Mouse (Mus musculus) limb, embryonic 15.5 days (tissue): ENCODE measurements around the gene 1700001C19Rik. TPM values are rescaled to one million over a fixed set of nuclear protein-coding genes. Genes with fewer than 3 reads are reported as not detected.

Experiments used
- ATAC-seq: fragments of 200-750 bp; cut with Nextera tagmentation; 2 replicates; pipeline ENCODE4 v1.8.0; 2017; ENCODE audit warnings: low read depth, moderate TSS enrichment; ENCODE audit not compliant: insufficient number of reproducible peaks, low FRiP score, low TSS enrichment
- H3K27ac ChIP-seq: fragments of 300-500 bp; sonication (generic); 2 replicates; pipeline ENCODE4 v1.5.1; 2015; ENCODE audit warnings: moderate library complexity, mild to moderate bottlenecking, inconsistent platforms
- H3K27me3 ChIP-seq: fragments of 300-500 bp; sonication (generic); 2 replicates; pipeline ENCODE4 v1.6.1; 2015; ENCODE audit warnings: inconsistent platforms
- H3K36me3 ChIP-seq: fragments of 300-500 bp; sonication (generic); 2 replicates; pipeline ENCODE4 v1.6.1; 2015; ENCODE audit warnings: inconsistent platforms
- H3K4me1 ChIP-seq: fragments of 300-500 bp; sonication (generic); 2 replicates; pipeline ENCODE4 v1.6.1; 2015; ENCODE audit warnings: inconsistent platforms
- H3K4me2 ChIP-seq: fragments of 300-500 bp; sonication (generic); 2 replicates; pipeline ENCODE4 v1.6.1; 2015; ENCODE audit warnings: mild to moderate bottlenecking, inconsistent platforms
- H3K4me3 ChIP-seq: fragments of 300-500 bp; sonication (generic); 2 replicates; pipeline ENCODE4 v1.5.1; 2015; ENCODE audit warnings: mild to moderate bottlenecking, inconsistent platforms
- H3K9ac ChIP-seq: fragments of 300-500 bp; sonication (generic); 2 replicates; pipeline ENCODE4 v1.6.1; 2015; ENCODE audit warnings: inconsistent platforms
- H3K9me3 ChIP-seq: fragments of 300-500 bp; sonication (generic); 2 replicates; pipeline ENCODE4 v1.6.1; 2016; ENCODE audit warnings: inconsistent platforms
- WGBS: fragments of 180-500 bp; shearing (Covaris S2); methylation state at CpG from one replicate; pipeline ENCODE4 v1.1.7; 2015; 5-methylcytosine and 5-hydroxymethylcytosine counted together
- polyA plus RNA-seq: library from polyadenylated mRNA; unstranded; fragments of >200 nt; fragmentation: Nextera tagmentation; extraction: Ambion mirVana; gene quantifications from 2 replicates; pipeline ENCODE4 v1.2.1, GENCODE M21; 2015

Gene 1700001C19Rik
- polyA plus RNA-seq, 1 experiment from 2014 or later = 0.17 TPM

DNA sequence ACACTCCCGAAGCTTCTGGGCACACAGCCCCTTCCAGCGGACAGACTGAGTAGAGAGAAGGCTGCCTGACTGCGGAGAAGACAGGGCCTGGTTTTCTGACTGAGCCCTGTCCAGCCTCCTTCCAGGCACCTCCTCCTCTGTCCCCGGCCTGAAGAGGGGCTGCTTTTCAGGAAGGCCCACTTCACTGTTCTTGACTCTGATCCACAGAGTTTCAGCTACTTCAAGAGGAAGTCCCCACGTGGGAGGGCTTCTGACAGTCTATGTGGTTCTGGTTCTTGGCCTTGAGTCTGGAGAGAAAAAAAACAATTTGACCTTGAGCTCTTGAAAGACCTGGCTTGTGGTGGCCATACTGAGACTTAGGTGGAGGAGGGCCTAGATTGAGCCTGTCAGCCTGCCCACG is 6.9 kb upstream of the 1700001C19Rik start:
- ATAC-seq = no peak

DNA sequence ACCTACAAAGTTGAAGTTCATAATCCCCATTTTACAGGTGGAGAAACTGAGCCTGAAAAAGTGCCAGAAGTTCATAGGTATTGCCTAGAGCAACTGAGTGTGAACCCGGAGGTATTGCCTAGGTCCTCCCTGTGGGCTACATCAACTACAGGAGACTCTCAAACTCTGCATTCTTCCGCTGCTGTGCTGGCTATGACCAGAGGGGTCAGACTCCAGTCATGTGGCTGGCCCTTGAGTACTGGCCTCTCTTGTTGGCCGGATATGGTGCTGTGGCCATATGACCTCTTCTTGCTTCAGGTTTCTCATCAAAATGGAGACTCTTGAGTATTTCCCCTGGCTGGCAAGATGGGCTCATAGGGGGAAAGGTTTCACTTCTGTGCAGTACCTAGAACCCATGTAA is 5.1 kb upstream of the 1700001C19Rik start:
- Histone ChIP-seq H3K27me3 (peaks cover 26% of the 10 kb centered on the region), H3K27ac (no peak overlapping the region), H3K4me2 (no peak overlapping the region), H3K36me3 (no peaks in the 10 kb centered on the region), H3K9ac (no peak overlapping the region), H3K4me1 (peaks cover 12% of the 10 kb centered on the region), H3K9me3 (no peaks in the 10 kb centered on the region), H3K4me3 (no peak overlapping the region)
- no peak for ATAC-seq
- WGBS = 77% methylated on average over 3 of the region's 3 CpGs

More for the DNA sequence above, 6.9 kb upstream of the 1700001C19Rik start:
- no peak overlapping the region for H3K4me3 ChIP-seq
- 68% methylated on average over 6 of the region's 6 CpGs for WGBS
- peaks cover 19% of the 10 kb centered on the region for H3K4me1 ChIP-seq
- no peaks in the 10 kb centered on the region for H3K9me3 ChIP-seq
- H3K4me2 ChIP-seq = no peak overlapping the region
- no peaks in the 10 kb centered on the region for H3K36me3 ChIP-seq
- no peak overlapping the region for H3K9ac ChIP-seq
- peaks cover 8% of the 10 kb centered on the region; the same call in 1 of the 2 replicates for H3K27me3 ChIP-seq
- H3K27ac ChIP-seq = no peak overlapping the region

DNA sequence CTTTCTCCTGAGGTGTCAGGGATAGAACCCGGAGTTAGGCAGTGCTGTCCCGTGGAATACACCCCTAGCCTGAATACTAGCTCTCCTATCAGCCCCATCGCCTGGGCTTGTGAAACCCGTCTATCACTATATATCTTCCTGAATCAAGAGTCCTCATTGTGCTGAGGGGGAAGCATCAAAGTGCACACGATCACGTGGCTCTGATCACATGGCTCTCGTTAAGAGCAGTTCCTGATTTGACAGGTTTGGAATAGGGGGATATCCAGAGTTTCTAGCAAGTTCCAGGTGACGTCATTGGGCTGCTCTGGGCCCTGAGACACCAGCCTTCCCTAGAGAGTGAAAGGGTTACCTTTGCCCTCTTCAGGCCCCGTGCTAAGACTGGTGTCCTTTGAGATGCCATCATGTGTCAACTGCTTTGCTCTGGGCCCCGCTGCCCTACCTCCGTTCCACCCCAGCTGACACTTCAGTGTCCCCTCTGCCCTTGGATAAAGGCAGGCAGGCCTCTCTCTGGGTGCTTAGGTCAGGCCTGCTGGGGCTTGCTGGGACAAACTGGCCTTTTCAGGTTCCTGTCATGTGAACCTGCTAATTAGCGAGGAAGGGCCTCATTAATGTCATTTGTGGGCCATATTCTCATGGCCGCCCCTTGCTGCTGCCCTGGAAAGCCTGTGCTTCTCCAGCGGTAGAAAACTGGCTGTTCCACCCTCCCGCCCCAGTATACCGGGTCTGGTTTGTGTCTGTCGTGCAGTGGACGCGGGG is 4.3 kb upstream of the 1700001C19Rik start:
- H3K9me3 ChIP-seq = no peaks in the 10 kb centered on the region
- no peaks in the 10 kb centered on the region for H3K36me3 ChIP-seq
- WGBS = 48% methylated on average over 19 of the region's 19 CpGs
- peaks cover 19% of the 10 kb centered on the region for H3K4me1 ChIP-seq
- H3K4me3 ChIP-seq = no peak overlapping the region
- no peak overlapping the region for H3K9ac ChIP-seq
- no peak overlapping the region for H3K4me2 ChIP-seq
- no peak overlapping the region for H3K27ac ChIP-seq
- H3K27me3 ChIP-seq = peaks cover 34% of the 10 kb centered on the region
- no peak for ATAC-seq

DNA sequence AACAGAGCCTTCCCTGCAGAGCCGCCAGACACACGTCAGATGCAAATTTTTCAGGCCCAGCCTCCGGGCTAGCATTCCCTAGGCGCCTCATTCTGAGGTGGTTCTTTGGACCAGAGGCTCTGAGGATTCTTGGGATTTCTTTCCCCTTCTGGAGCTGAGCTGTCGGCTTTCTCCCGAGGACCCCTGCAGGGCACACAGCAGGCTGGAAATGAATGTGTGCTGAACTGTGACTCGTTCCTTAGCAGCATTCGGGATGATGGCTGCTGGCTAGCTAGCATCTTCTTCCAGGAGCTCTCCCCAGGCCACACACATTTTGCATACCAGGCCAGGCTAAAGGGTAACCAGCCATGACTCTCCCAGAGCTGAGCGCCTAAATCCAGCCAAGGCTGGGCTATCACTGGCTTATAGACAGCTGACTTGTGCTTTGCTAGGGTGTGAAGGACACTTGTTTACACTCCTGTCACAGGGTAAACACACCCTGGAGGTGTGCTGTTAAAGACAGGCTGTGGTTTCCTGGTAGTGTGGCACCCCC is 3.2 kb upstream of the 1700001C19Rik start:
- no peaks in the 10 kb centered on the region for H3K36me3 ChIP-seq
- no peak overlapping the region for H3K9ac ChIP-seq
- H3K4me3 ChIP-seq = no peak overlapping the region
- H3K4me2 ChIP-seq = no peak overlapping the region
- peaks cover 42% of the 10 kb centered on the region for H3K27me3 ChIP-seq
- 10% methylated on average over 9 of the region's 9 CpGs for WGBS
- no peaks in the 10 kb centered on the region for H3K9me3 ChIP-seq
- ATAC-seq = no peak
- H3K27ac ChIP-seq = no peak overlapping the region; the same call in 1 of the 2 replicates
- peaks cover 24% of the 10 kb centered on the region for H3K4me1 ChIP-seq

DNA sequence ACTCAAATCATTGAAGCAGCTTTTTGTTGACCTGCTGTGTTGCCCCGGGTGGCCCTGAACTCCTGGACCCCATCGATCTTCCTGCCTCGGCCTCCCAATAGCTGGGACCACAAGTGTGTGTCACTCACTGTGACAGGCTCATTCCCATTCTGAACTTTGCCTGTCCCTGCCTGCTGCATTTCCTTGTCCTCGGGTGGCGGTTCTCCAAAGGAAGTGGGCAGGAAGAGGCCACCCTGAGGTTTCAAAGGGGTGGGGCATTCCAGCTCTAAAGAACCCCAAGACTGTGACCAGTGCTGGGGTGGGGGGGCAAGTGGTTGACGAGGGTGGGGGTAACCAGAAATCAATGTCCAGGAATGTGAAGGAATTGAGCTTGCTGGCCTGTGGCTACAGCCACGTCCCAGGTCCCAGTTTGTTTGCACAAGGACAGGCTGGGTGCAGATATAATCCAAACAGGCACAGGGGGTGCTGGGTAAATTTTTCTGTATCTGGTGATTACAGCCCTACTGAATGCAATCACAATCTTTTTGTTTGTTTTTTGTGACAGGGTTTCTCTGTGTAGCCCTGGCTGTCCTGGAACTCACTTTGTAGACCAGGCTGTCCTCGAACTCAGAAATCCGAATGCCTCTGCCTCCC is 2.3 kb upstream of the 1700001C19Rik start:
- 43% methylated on average over 9 of the region's 9 CpGs for WGBS
- ATAC-seq = no peak
- no peak overlapping the region for H3K4me3 ChIP-seq

DNA sequence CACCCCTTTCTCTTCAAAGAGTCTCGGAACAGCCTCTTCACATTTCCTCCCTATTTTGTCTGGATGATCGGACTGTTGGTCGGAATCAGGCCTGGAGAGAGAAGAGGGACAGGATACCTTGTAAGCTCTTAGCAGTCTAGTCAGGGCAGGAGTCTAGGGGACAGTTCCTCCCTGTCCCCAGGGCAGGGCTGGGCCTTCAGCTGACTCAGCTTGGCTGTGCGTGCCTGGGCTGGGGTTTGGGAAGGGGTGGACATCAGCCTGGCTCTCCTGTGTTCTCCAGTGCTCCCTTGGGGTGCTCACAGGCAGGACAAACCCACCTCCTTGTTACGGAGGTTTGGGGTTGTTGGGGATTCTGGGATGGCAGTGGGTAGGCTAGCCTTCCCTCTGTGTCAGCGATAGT is 1.4 kb upstream of the 1700001C19Rik start:
- Histone ChIP-seq H3K9me3 (no peaks in the 10 kb centered on the region), H3K4me3 (no peak overlapping the region), H3K4me1 (peaks cover 24% of the 10 kb centered on the region), H3K4me2 (0 out of 2 replicates have a peak overlapping the region, but pooled peaks have one; percentile 8), H3K9ac (no peak overlapping the region), H3K27me3 (peaks cover 42% of the 10 kb centered on the region), H3K36me3 (no peaks in the 10 kb centered on the region), H3K27ac (no peak overlapping the region)
- 56% methylated on average over 6 of the region's 6 CpGs for WGBS
- no peak for ATAC-seq

More for the DNA sequence above, 2.3 kb upstream of the 1700001C19Rik start:
- H3K4me2 ChIP-seq = no peak overlapping the region
- no peaks in the 10 kb centered on the region for H3K36me3 ChIP-seq
- no peaks in the 10 kb centered on the region for H3K9me3 ChIP-seq
- H3K4me1 ChIP-seq = peaks cover 24% of the 10 kb centered on the region
- H3K9ac ChIP-seq = no peak overlapping the region
- H3K27ac ChIP-seq = no peak overlapping the region
- peaks cover 42% of the 10 kb centered on the region for H3K27me3 ChIP-seq

DNA sequence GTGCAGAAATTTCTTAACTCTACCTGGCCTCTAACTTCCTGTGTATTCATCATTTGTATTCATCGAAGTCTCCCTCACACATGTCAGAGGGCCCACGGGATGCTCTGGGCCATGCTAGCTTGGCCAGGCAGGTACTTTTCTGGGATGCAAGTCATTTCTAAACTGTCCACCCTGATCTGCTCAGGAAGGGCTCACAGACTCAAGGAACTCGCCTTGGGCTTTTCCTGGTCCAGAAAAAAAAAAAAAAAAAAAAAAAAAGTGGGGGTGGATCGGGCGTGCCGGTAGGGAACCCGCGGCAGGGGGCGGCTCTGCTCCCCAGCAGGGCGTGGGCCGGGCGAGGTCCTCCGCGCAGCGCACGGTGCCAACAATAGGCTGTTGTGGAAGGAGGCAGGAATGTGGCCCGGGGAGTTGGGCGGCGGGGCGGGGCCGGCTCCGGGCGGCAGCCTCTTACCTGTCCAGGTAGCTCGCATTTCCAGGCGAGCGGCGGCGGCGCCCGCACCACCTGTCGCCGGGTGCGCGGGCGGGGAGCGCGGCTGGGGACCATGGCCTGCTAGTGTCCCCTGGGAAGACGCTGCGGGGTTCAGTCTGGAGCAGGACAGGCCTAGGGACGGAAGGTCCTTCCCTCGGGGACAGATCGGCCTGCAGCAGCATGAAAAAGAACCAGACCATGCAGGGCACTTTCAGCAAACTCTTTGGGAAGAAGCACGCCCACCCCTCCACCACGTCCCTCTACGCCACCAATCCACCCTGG is 845 bp downstream of the 1700001C19Rik start, which contains the start of gene AI661453:
TSS of gene AI661453 (plus strand) at position 460 of the 751 bp plus-strand sequence.
- peak; percentile 42; the same call in 1 of the 2 replicates for ATAC-seq
- WGBS = 1% methylated on average over 45 of the region's 45 CpGs
- Histone ChIP-seq H3K4me1 (peaks cover 22% of the 10 kb centered on the region), H3K4me3 (peak within 1 kb of the TSS; percentile 42), H3K27me3 (peaks cover 42% of the 10 kb centered on the region), H3K9me3 (no peaks in the 10 kb centered on the region), H3K36me3 (no peaks in the 10 kb centered on the region), H3K4me2 (peak within 1 kb of the TSS; percentile 76), H3K27ac (peak within 1 kb of the TSS; percentile 66), H3K9ac (peak within 1 kb of the TSS; percentile 3; the same call in 1 of the 2 replicates)

DNA sequence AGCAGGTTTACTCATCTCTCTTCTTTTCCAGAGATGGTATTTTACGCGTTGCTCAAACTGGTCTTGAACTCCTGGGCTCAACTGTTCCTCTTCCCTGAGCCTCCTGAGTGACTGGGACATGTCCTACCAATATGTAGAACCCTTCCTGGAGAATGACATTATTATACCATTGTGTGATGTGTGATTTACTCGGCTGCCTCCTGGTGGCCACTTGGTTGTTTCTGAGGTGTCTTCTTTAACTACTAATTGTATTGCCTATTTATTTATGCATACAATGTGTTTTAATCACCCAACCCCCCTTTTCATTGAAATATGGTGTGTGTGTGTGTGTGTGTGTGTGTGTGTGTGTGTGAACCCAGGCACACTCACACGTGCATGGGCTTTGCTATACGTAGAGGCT is 6.4 kb downstream of the 1700001C19Rik start:
- no peaks in the 10 kb centered on the region for H3K36me3 ChIP-seq
- H3K4me2 ChIP-seq = no peak overlapping the region
- no peak overlapping the region for H3K27ac ChIP-seq
- ATAC-seq = no peak
- 0 out of 2 replicates have a peak, but pooled peaks cover 3% of the 10 kb centered on the region for H3K4me1 ChIP-seq
- peaks cover 2% of the 10 kb centered on the region; the same call in 1 of the 2 replicates for H3K27me3 ChIP-seq
- H3K4me3 ChIP-seq = no peak overlapping the region
- 69% methylated on average over 5 of the region's 5 CpGs for WGBS
- H3K9ac ChIP-seq = no peak overlapping the region
- no peaks in the 10 kb centered on the region for H3K9me3 ChIP-seq

DNA sequence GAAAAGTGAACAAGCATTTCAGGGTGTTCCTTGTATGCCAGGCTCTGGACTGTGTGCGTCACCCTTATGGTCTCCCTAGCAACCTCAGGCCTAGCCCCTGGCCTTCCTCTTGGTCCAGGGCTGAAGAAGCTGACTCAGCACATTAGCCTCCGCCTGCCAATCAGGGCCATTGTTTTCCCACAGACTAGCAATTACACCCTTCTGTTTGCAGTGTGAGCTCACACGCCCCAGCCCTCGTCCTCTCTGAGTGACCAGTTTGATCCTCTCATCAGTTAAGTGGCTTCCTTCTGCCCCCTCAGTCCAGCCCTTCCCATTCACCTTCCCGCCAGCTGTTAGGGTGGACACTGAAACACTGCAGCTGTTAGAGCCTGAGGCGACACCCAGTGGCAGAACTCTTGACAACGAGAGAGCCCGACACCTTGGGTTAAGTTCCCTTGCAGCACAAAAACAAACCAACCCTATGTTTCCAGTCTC is 8.3 kb downstream of the 1700001C19Rik start:
- Histone ChIP-seq H3K36me3 (no peaks in the 10 kb centered on the region), H3K9ac (no peak overlapping the region), H3K9me3 (no peaks in the 10 kb centered on the region), H3K27me3 (no peaks in the 10 kb centered on the region), H3K27ac (no peak overlapping the region), H3K4me3 (no peak overlapping the region), H3K4me2 (no peak overlapping the region), H3K4me1 (0 out of 2 replicates have a peak, but pooled peaks cover 3% of the 10 kb centered on the region)
- WGBS = 9% methylated on average over 8 of the region's 8 CpGs
- ATAC-seq = no peak

DNA sequence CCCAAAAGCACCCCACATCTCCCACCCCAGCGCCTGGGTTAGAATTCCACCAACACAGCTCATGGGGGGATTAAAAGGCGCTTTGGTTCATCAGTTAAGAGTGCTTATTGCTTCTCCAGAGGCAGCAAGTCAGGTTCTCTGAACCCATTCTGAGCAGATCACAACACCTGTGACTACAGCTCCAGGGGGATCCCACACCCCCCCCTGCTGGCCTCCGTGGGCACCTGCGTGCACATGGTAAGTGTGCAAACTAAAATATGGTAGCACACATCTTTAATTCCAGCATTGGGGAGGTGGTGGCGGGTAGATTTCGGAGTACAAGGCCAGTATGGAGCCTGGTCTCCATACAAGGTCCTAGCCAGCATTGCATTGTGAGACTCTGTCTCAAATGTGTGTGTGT is 9.9 kb downstream of the 1700001C19Rik start:
- Histone ChIP-seq H3K4me3 (no peak overlapping the region), H3K27me3 (no peaks in the 10 kb centered on the region), H3K36me3 (no peaks in the 10 kb centered on the region), H3K9me3 (no peaks in the 10 kb centered on the region), H3K4me1 (0 out of 2 replicates have a peak, but pooled peaks cover 3% of the 10 kb centered on the region), H3K27ac (no peak overlapping the region), H3K4me2 (no peak overlapping the region), H3K9ac (no peak overlapping the region)
- no peak for ATAC-seq
- 73% methylated on average over 6 of the region's 6 CpGs for WGBS

DNA sequence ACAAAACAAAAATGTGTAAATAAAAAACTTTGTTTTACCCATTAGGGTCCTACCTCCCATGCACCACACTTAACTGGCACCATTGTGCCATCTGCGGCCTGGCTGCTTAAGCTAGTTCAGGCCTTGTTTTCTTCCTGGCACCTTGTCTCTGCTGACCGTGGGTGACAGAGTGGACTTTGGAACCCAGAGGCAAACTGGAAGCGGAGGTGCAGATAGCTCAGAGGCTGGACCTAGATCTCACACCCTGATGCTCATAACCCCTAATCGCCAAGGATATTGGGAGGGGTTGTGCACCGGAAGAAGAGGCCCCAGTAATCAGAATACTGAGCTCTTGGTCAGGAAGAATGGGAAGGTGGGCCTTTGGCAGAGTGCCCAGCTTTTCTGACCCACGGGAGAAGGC is 13.0 kb downstream of the 1700001C19Rik start:
- no peak for ATAC-seq
- H3K27ac ChIP-seq = no peak overlapping the region
- no peaks in the 10 kb centered on the region for H3K36me3 ChIP-seq
- no peaks in the 10 kb centered on the region for H3K9me3 ChIP-seq
- no peak overlapping the region for H3K4me2 ChIP-seq
- H3K4me3 ChIP-seq = no peak overlapping the region
- WGBS = 74% methylated on average over 6 of the region's 6 CpGs
- no peaks in the 10 kb centered on the region for H3K27me3 ChIP-seq
- no peak overlapping the region for H3K9ac ChIP-seq
- H3K4me1 ChIP-seq = 0 out of 2 replicates have a peak, but pooled peaks cover 3% of the 10 kb centered on the region
